Mouse (Mus musculus) layer of hippocampus, adult 2 months (tissue): ENCODE measurements at regions not wholly inside any gene's neighbourhood (a gene's known extent, or its start where the extent isn't known, plus 50 kb on each side); places are given as distances from the start of the nearest gene placed in this dataset.
"Not testable (repeated sequence)": the region's sequence is repeated elsewhere in the genome, so short reads cannot be mapped to it uniquely, and the experiment has no call there.

Source experiments
- DNase-seq, 2 experiments: peaks; one replicate each; pipeline ENCODE4 v3.0.0; 2022; ENCODE audit warnings: low spot score in 2 of 2
- H3K27ac ChIP-seq: fragments of 200-600 bp; 2 replicates; pipeline ENCODE4 v1.8.1; 2022
- H3K4me3 ChIP-seq: fragments of 200-600 bp; 2 replicates; pipeline ENCODE4 v1.8.1; 2022; ENCODE audit warnings: mild to moderate bottlenecking
- CTCF ChIP-seq: fragments of 200-600 bp; conservative IDR thresholded peaks from 2 replicates; pipeline ENCODE4 v1.8.1; 2022; ENCODE audit warnings: antibody characterized with exemption, mild to moderate bottlenecking, moderate library complexity

GRCm38 (mm10) chr2:135525779-135526178 is 133.0 kb upstream of the Plcb4 start:
- DNase-seq: no peak
- Histone ChIP-seq H3K27ac (no peak overlapping the region), H3K4me3 (no peak overlapping the region)
- TF ChIP-seq CTCF: no peak

DNA sequence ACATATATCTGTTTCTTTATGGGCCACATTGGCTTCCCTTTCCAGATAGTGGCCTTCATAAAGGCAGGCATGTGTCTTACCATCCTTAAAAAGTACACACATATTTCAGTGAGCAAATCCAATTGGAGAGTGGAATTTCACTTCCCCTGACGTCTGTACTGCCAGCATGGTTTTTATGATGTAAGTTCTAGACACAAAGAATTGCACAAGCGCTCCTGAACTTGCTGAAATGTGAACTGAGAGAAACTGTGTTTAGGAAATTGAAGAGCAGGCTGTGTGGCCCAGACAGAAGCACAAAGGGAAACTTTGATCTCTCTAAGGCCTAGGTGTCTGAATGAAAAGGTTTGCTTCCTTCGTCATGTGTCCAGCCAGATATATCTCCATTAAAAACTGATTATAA is 129.2 kb upstream of the Plcb4 start:
- no peak for TF ChIP-seq CTCF
- Histone ChIP-seq H3K4me3 (no peak overlapping the region), H3K27ac (no peak overlapping the region)
- no peak for DNase-seq

DNA sequence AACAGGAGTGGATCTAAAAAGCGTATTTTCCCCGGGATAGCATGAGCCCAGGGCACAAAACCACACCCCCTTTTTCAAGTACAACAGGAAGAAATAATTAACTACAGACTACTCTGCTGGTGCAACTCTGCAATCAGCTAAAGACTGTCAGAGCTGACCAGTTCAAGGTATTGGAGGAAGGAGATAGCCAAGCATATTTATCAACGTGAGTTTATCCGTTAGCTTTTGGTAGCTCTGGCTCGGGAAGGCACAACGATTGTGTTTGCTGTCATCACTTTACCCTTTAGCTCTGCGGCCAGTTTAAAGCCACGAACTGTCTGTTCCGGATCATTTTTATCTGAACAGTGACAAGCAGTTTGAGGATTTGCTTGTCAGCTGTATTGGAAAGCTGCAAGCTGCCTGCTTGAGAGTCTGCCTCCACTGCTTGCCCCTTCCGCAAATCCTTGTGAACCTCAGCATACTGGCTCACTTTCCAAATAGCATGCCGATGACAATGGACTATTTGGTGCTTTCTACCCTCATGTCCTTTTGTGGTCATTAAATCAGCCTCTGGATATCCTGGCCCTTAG is 122.4 kb upstream of the Plcb4 start:
- DNase-seq: no peak
- no peak overlapping the region for H3K4me3 ChIP-seq
- no peak for TF ChIP-seq CTCF
- H3K27ac ChIP-seq: no peak overlapping the region

DNA sequence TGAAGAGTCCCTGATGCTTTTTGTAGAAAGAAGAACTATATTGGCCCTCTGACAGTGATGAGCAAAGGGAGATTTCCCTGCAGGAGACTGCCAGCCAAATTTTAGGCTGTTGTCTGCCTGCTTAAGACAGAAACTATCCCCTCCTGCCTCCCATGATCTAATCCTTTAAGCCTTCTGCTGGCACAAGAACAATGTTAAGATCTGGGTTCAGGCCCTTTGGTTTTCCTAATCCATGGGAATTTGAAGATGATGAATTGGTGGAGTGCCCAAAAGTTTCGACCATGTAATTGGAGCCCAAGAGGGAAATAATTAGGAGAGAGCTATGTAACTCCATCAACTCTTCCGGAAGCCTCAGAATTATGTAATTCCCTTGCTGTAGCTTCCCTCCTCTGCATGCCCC is 120.8 kb upstream of the Plcb4 start:
- no peak for DNase-seq
- H3K4me3 ChIP-seq: no peak overlapping the region
- no peak for TF ChIP-seq CTCF
- H3K27ac ChIP-seq: no peak overlapping the region

DNA sequence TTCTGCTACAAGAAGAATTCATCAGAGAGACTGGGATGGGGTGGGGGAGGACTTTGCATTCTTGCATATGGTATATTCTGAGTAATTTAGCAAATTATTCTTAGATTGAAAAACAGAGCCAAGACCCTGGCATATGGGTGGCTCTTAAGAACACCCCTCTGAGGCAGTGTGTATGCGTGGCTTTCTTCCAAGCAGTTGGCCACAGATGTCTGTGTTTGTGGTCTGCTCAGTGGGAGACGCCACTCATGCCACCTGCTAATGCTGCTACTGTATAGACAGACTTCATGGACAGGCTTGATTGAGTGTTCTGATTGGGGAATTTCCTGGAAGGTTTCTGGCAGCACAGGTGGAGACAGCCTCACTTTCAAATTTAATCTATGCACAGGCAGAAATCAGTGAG is 117.8 kb upstream of the Plcb4 start:
- peak; percentile 35 to 59 for DNase-seq
- TF ChIP-seq CTCF: no peak
- no peak overlapping the region for H3K4me3 ChIP-seq
- no peak overlapping the region for H3K27ac ChIP-seq

DNA sequence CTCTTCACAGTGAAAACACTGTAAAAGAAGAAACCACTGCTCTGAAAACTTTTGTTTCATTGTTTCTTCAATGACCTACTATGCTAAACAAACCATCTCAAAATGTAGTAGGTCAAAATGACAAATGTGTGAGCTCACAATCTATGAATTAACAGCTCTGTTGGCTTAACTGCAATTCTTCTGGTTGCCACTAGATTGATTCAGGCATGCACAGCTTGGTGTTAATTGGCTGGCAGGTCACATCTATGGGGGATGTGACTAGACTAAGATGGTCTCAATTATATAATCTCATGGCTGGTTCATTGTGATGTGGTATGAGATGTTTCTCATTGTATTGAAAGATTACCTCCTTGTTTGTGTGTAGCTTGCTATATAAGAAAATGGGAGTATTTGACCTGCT is 116.9 kb upstream of the Plcb4 start:
- peak; percentile 50; the same call in 1 of the 2 replicates for TF ChIP-seq CTCF
- H3K4me3 ChIP-seq: no peak overlapping the region
- DNase-seq: no peak
- no peak overlapping the region for H3K27ac ChIP-seq

GRCm38 (mm10) chr2:135544882-135545281 is 113.9 kb upstream of the Plcb4 start:
- TF ChIP-seq CTCF: no peak

DNA sequence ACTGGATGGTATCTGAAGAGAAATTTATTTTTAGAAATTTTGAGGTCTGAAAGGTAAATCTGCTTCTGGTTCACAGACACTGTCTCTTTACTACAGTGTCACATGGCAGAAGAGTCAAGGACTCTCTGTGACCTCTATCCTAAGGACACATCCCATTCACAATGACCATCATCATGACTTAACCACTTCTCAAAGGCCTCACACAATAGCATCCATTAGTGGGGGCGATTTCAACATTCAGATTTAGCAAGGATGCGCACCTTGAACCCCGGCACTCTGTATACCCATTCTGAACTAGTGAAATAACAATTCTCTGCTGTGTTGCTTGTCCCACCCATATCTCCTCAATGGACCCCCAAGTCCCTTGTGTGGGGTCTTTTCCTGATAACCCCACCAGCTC is 110.8 kb upstream of the Plcb4 start:
- TF ChIP-seq CTCF: no peak
- no peak overlapping the region for H3K4me3 ChIP-seq
- H3K27ac ChIP-seq: no peak overlapping the region
- DNase-seq: no peak

More at GRCm38 (mm10) chr2:135544882-135545281, 113.9 kb upstream of the Plcb4 start:
- DNase-seq: no peak
- Histone ChIP-seq H3K4me3 (no peak overlapping the region), H3K27ac (no peak overlapping the region)

DNA sequence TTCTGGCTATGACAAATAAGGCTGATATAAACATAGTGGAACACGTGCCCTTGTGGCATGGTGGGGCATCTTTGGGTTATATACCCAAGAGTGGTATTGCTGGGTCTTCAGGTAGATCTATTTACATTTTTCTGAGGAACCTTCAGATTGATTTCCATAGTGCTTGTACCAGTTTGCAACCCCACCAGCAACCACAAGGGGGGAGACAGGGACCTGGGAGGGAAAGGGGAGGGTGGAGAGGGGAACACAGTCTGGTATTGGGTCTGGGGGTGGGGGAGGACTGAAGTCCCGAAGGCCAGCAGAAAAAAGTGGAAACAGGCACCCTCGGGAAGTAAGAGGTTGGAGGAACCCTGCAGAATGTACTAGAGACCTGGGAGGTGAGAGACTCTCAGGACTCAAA is 105.8 kb upstream of the Plcb4 start:
- no peak for DNase-seq
- Histone ChIP-seq H3K4me3 (no peak overlapping the region), H3K27ac (no peak overlapping the region)
- TF ChIP-seq CTCF: peak; percentile 40

GRCm38 (mm10) chr2:135558026-135558425 is 100.8 kb upstream of the Plcb4 start:
- H3K27ac ChIP-seq, DNase-seq, H3K4me3 ChIP-seq: not testable (repeated sequence)

- Histone ChIP-seq H3K27ac (no peak overlapping the region), H3K4me3 (no peak overlapping the region)
- TF ChIP-seq CTCF: no peak
- no peak for DNase-seq
Observed at GRCm38 (mm10) chr2:135559328-135559727, 99.5 kb upstream of the Plcb4 start.

DNA sequence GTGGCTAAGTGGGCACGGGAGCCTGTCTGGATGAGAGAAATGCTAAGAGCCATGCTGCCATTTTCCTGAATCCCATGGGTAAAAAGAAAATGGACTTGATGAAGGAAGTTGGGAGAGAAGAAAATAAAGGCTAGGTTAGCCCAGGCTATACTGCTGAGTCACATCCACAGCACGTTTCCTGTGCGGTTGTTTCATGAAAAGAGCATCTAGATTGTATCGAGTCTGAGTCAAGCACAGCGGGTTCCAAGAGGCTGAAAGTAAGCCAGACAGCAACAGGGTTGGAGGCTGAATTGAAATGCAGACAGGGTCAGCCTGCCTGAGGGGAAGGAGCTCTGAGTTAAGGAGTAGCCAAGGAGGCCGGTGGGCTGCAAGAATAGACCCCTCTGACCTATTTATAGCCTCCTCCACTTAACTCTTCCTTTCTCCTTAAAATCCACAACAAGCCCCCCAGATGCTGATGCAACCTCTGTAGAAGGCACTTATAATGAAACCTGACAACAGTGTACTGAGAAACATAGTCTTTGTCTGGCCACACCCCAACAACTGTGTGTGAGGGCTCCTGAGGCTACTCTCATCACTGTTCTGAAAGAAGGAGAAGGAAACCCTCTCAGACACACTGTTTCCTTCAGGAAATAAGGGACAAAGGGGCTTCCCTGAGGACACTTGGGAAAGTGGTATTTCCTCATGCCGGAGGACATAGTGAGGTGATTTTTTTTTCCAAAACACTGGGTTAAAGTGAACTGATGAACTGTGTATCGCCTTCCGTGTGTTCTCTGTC is 98.7 kb upstream of the Plcb4 start:
- no peak for DNase-seq
- Histone ChIP-seq H3K27ac (no peak overlapping the region), H3K4me3 (no peak overlapping the region)
- no peak for TF ChIP-seq CTCF

GRCm38 (mm10) chr2:135560856-135561255 is 98.0 kb upstream of the Plcb4 start:
- H3K27ac ChIP-seq: no peak overlapping the region
- DNase-seq: no peak
- no peak for TF ChIP-seq CTCF
- H3K4me3 ChIP-seq: no peak overlapping the region

DNA sequence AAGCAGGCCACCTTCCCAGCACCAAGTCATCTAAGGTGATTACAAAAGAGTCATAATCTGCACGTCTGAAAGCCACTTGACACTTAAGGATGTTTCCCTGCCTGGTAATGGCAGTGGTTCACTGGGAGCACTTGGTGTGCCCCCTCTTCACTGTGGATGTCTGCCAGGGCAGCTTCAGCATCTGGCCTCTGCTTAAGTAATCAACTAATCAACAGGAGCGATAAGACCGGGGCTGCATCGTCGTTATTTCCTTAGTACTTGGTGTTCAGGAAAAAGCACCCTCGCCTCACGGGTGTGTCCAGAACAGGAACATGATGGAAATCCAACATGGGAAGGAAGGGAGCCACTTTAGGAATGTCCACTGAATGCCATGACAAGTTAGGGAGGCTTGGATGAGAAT is 97.1 kb upstream of the Plcb4 start:
- Histone ChIP-seq H3K4me3 (no peak overlapping the region), H3K27ac (no peak overlapping the region)
- TF ChIP-seq CTCF: no peak
- no peak for DNase-seq
